Mouse (Mus musculus) cerebellum, postnatal 14 days (tissue): ENCODE results near the gene Amigo1.

ENCODE experiments used
- DNase-seq, 2 experiments: peaks; one replicate each; pipeline ENCODE4 v3.0.0; 2021; ENCODE audit warnings: mixed read lengths in 2 of 2

The Amigo1 gene

GRCm38 (mm10) chr3:108186098-108187047 is at the start of gene Amigo1:
TSS of gene Amigo1 (plus strand) at chr3:108186335.
- peak; percentile 63 to 74 for DNase-seq

- DNase-seq: no peak
Measured at GRCm38 (mm10) chr3:108139113-108139512, 47.0 kb upstream of the Amigo1 start.

- DNase-seq: no peak
Measured at GRCm38 (mm10) chr3:108140786-108141185, 45.3 kb upstream of the Amigo1 start.

GRCm38 (mm10) chr3:108145534-108146445 is 40.3 kb upstream of the Amigo1 start, which contains the start of gene Gnai3:
TSS of gene Gnai3 (minus strand) at chr3:108146146.
- peak; percentile 89 to 91 for DNase-seq

- DNase-seq: no peak
Measured at GRCm38 (mm10) chr3:108146671-108147070, 39.5 kb upstream of the Amigo1 start.

GRCm38 (mm10) chr3:108147386-108148235 is 38.5 kb upstream of the Amigo1 start:
- peak; percentile 91 to 94 for DNase-seq

GRCm38 (mm10) chr3:108152290-108152689 is 33.8 kb upstream of the Amigo1 start:
- DNase-seq: no peak

GRCm38 (mm10) chr3:108154656-108155055 is 31.5 kb upstream of the Amigo1 start, which contains the start of gene Gpr61:
TSS of gene Gpr61 (minus strand) at chr3:108154882.
- peak; percentile 24 to 28 for DNase-seq

GRCm38 (mm10) chr3:108158383-108159037 is 27.6 kb upstream of the Amigo1 start:
- peak; percentile 20 to 43 for DNase-seq

GRCm38 (mm10) chr3:108164091-108164490 is 22.0 kb upstream of the Amigo1 start:
- DNase-seq: no peak

GRCm38 (mm10) chr3:108164807-108165206 is 21.3 kb upstream of the Amigo1 start:
- DNase-seq: peak; percentile 91 to 94

- peak; percentile 38 to 41 for DNase-seq
Measured at GRCm38 (mm10) chr3:108165532-108166315, 20.4 kb upstream of the Amigo1 start.

GRCm38 (mm10) chr3:108166486-108167211 is 19.5 kb upstream of the Amigo1 start:
- peak in 1 of 2 experiments; percentile 43 for DNase-seq

- no peak for DNase-seq
Measured at GRCm38 (mm10) chr3:108167499-108167898, 18.6 kb upstream of the Amigo1 start.

- DNase-seq: no peak
Measured at GRCm38 (mm10) chr3:108169199-108169598, 16.9 kb upstream of the Amigo1 start.

GRCm38 (mm10) chr3:108174672-108175531 is 11.2 kb upstream of the Amigo1 start:
- DNase-seq: peak; percentile 65 to 69

GRCm38 (mm10) chr3:108178756-108179715 is 7.1 kb upstream of the Amigo1 start:
- DNase-seq: no peak

- DNase-seq: no peak
Measured at GRCm38 (mm10) chr3:108180514-108180913, 5.6 kb upstream of the Amigo1 start.
